Mouse (Mus musculus): ENCODE measurements at regions not wholly inside any gene's neighbourhood (a gene's known extent, or its start where the extent isn't known, plus 50 kb on each side); places are given as distances from the start of the nearest gene placed in this dataset.

GRCm38 (mm10) chr14:76188105-76188645 lies 77.5 kb downstream of the Nufip1 start:
- Histone ChIP-seq H3K4me3 (replicated peaks; ENCODE audit: low read length) (no peak overlapping the region), H3K36me3 (ENCODE audit: control insufficient read depth, insufficient read depth, low read length) (no peaks in the 10 kb centered on the region), H3K27me3 (ENCODE audit: control insufficient read depth, insufficient read depth, low read length) (no peaks in the 10 kb centered on the region), H3K9ac (ENCODE audit: low read depth, low read length, severe bottlenecking) (no peak overlapping the region), H3K27ac (replicated peaks; ENCODE audit: low read depth, low read length) (no peak overlapping the region), H3K4me1 (ENCODE audit: control insufficient read depth, insufficient read depth, low read length) (no peaks in the 10 kb centered on the region), H3K9me3 (ENCODE audit: control insufficient read depth, low read length) (no peaks in the 10 kb centered on the region), H3K4me2 (replicated peaks; ENCODE audit: low read depth, low read length, severe bottlenecking) (no peak overlapping the region)
- DNase-seq (ENCODE audit: low spot score) (no peak), ATAC-seq (ENCODE audit: low FRiP score, low read depth) (no peak)
- WGBS: 80% methylated on average over 6 of the region's 6 CpGs
- no peak for TF ChIP-seq POLR2A (IDR thresholded peaks at IDR 0.05; ENCODE audit: borderline replicate concordance, extremely low read depth, insufficient read depth, insufficient read length)

GRCm38 (mm10) chr14:76195324-76195723 lies 84.6 kb downstream of the Nufip1 start:
- Histone ChIP-seq H3K36me3 (ENCODE audit: control insufficient read depth, insufficient read depth, low read length) (no peaks in the 10 kb centered on the region), H3K27me3 (ENCODE audit: control insufficient read depth, insufficient read depth, low read length) (no peaks in the 10 kb centered on the region), H3K4me3 (replicated peaks; ENCODE audit: low read length) (no peak overlapping the region), H3K9ac (ENCODE audit: low read depth, low read length, severe bottlenecking) (no peak overlapping the region), H3K27ac (replicated peaks; ENCODE audit: low read depth, low read length) (no peak overlapping the region), H3K4me1 (ENCODE audit: control insufficient read depth, insufficient read depth, low read length) (no peaks in the 10 kb centered on the region), H3K9me3 (ENCODE audit: control insufficient read depth, low read length) (no peaks in the 10 kb centered on the region), H3K4me2 (replicated peaks; ENCODE audit: low read depth, low read length, severe bottlenecking) (no peak overlapping the region)
- no peak for TF ChIP-seq POLR2A (IDR thresholded peaks at IDR 0.05; ENCODE audit: borderline replicate concordance, extremely low read depth, insufficient read depth, insufficient read length)
- ATAC-seq (ENCODE audit: low FRiP score, low read depth) (no peak), DNase-seq (ENCODE audit: low spot score) (no peak)
- 77% methylated on average over 10 of the region's 10 CpGs for WGBS

- no peak overlapping the region for H3K27ac ChIP-seq (replicated peaks; ENCODE audit: low read depth, low read length)
- no peak overlapping the region for H3K4me3 ChIP-seq (replicated peaks; ENCODE audit: low read length)
- no peak overlapping the region for H3K9ac ChIP-seq (ENCODE audit: low read depth, low read length, severe bottlenecking)
- no peaks in the 10 kb centered on the region for H3K36me3 ChIP-seq (ENCODE audit: control insufficient read depth, insufficient read depth, low read length)
- H3K4me2 ChIP-seq (replicated peaks; ENCODE audit: low read depth, low read length, severe bottlenecking): no peak overlapping the region
- no peak for TF ChIP-seq POLR2A (IDR thresholded peaks at IDR 0.05; ENCODE audit: borderline replicate concordance, extremely low read depth, insufficient read depth, insufficient read length)
- 72% methylated on average over 2 of the region's 2 CpGs for WGBS
- H3K4me1 ChIP-seq (ENCODE audit: control insufficient read depth, insufficient read depth, low read length): no peaks in the 10 kb centered on the region
- H3K27me3 ChIP-seq (ENCODE audit: control insufficient read depth, insufficient read depth, low read length): no peaks in the 10 kb centered on the region
- no peaks in the 10 kb centered on the region for H3K9me3 ChIP-seq (ENCODE audit: control insufficient read depth, low read length)
- DNase-seq (ENCODE audit: low spot score) (no peak), ATAC-seq (ENCODE audit: low FRiP score, low read depth) (no peak)
Measured at GRCm38 (mm10) chr14:76197357-76197756, 86.7 kb downstream of the Nufip1 start.

- Histone ChIP-seq H3K4me1 (ENCODE audit: control insufficient read depth, insufficient read depth, low read length) (no peaks in the 10 kb centered on the region), H3K36me3 (ENCODE audit: control insufficient read depth, insufficient read depth, low read length) (no peaks in the 10 kb centered on the region), H3K9me3 (ENCODE audit: control insufficient read depth, low read length) (no peaks in the 10 kb centered on the region), H3K4me2 (replicated peaks; ENCODE audit: low read depth, low read length, severe bottlenecking) (no peak overlapping the region), H3K4me3 (replicated peaks; ENCODE audit: low read length) (no peak overlapping the region), H3K9ac (ENCODE audit: low read depth, low read length, severe bottlenecking) (no peak overlapping the region), H3K27me3 (ENCODE audit: control insufficient read depth, insufficient read depth, low read length) (no peaks in the 10 kb centered on the region), H3K27ac (replicated peaks; ENCODE audit: low read depth, low read length) (no peak overlapping the region)
- no peak for TF ChIP-seq POLR2A (IDR thresholded peaks at IDR 0.05; ENCODE audit: borderline replicate concordance, extremely low read depth, insufficient read depth, insufficient read length)
- WGBS: 67% methylated on average over 5 of the region's 5 CpGs
- ATAC-seq (ENCODE audit: low FRiP score, low read depth) (no peak), DNase-seq (ENCODE audit: low spot score) (no peak)
Measured at GRCm38 (mm10) chr14:76198406-76198805, 87.7 kb downstream of the Nufip1 start.

- no peak for TF ChIP-seq POLR2A (IDR thresholded peaks at IDR 0.05; ENCODE audit: borderline replicate concordance, extremely low read depth, insufficient read depth, insufficient read length)
- ATAC-seq (ENCODE audit: low FRiP score, low read depth): no peak
- no peak for DNase-seq (ENCODE audit: low spot score)
- H3K27me3 ChIP-seq (ENCODE audit: control insufficient read depth, insufficient read depth, low read length): no peaks in the 10 kb centered on the region
- no peaks in the 10 kb centered on the region for H3K36me3 ChIP-seq (ENCODE audit: control insufficient read depth, insufficient read depth, low read length)
- H3K4me1 ChIP-seq (ENCODE audit: control insufficient read depth, insufficient read depth, low read length): no peaks in the 10 kb centered on the region
- no peak overlapping the region for H3K27ac ChIP-seq (replicated peaks; ENCODE audit: low read depth, low read length)
- H3K4me2 ChIP-seq (replicated peaks; ENCODE audit: low read depth, low read length, severe bottlenecking): no peak overlapping the region
- no peaks in the 10 kb centered on the region for H3K9me3 ChIP-seq (ENCODE audit: control insufficient read depth, low read length)
- H3K9ac ChIP-seq (ENCODE audit: low read depth, low read length, severe bottlenecking): no peak overlapping the region
- WGBS: 82% methylated on average over 4 of the region's 4 CpGs
- no peak overlapping the region for H3K4me3 ChIP-seq (replicated peaks; ENCODE audit: low read length)
Measured at GRCm38 (mm10) chr14:76202595-76202994, 91.9 kb downstream of the Nufip1 start.

- no peaks in the 10 kb centered on the region for H3K27me3 ChIP-seq (ENCODE audit: control insufficient read depth, insufficient read depth, low read length)
- no peak for DNase-seq (ENCODE audit: low spot score)
- no peak overlapping the region for H3K4me2 ChIP-seq (replicated peaks; ENCODE audit: low read depth, low read length, severe bottlenecking)
- no peak for TF ChIP-seq POLR2A (IDR thresholded peaks at IDR 0.05; ENCODE audit: borderline replicate concordance, extremely low read depth, insufficient read depth, insufficient read length)
- H3K9me3 ChIP-seq (ENCODE audit: control insufficient read depth, low read length): no peaks in the 10 kb centered on the region
- 69% methylated on average over 1 of the region's 1 CpGs for WGBS
- no peaks in the 10 kb centered on the region for H3K4me1 ChIP-seq (ENCODE audit: control insufficient read depth, insufficient read depth, low read length)
- no peaks in the 10 kb centered on the region for H3K36me3 ChIP-seq (ENCODE audit: control insufficient read depth, insufficient read depth, low read length)
- no peak for ATAC-seq (ENCODE audit: low FRiP score, low read depth)
- no peak overlapping the region for H3K27ac ChIP-seq (replicated peaks; ENCODE audit: low read depth, low read length)
- no peak overlapping the region for H3K9ac ChIP-seq (ENCODE audit: low read depth, low read length, severe bottlenecking)
- H3K4me3 ChIP-seq (replicated peaks; ENCODE audit: low read length): no peak overlapping the region
Measured at GRCm38 (mm10) chr14:76203135-76203534, 92.4 kb downstream of the Nufip1 start.

Data from limb, embryonic 14.5 days (tissue).